Mouse (Mus musculus): Measurements from ENCODE around the gene Ndufs5. TPM values are rescaled to one million over a fixed set of nuclear protein-coding genes. Genes with fewer than 3 reads are reported as not detected.
A peak's percentile ranks its signal among the peaks of the same experiment; 100 is the strongest.

Ndufs5 gene
- total and polyA plus RNA-seq, 3 experiments = 121 to 213 (median 174) TPM

- TF ChIP-seq SMC3 (IDR thresholded peaks at IDR 0.05; ENCODE audit: low read depth, low read length) = no peak
- peak; percentile 78 for TF ChIP-seq HCFC1 (IDR thresholded peaks at IDR 0.05; ENCODE audit: low read depth, low read length)
- TF ChIP-seq GABPA (IDR thresholded peaks at IDR 0.05; ENCODE audit: insufficient replicate concordance, low read depth, low read length) = no peak
- peak; percentile 65; the same call in 1 of the 2 replicates for TF ChIP-seq MEF2A (IDR thresholded peaks at IDR 0.05; ENCODE audit: borderline replicate concordance, low read depth, low read length)
- TF ChIP-seq MAFK (IDR thresholded peaks at IDR 0.05; ENCODE audit: insufficient replicate concordance, low read length) = no peak; the same call in 1 of the 2 replicates
- TF ChIP-seq SIN3A (IDR thresholded peaks at IDR 0.05; ENCODE audit: low read length) = peak; percentile 84
- TF ChIP-seq TBP (conservative IDR thresholded peaks at IDR 0.05; ENCODE audit: low read depth, low read length) = 0 out of 2 replicates have a peak, but pooled peaks have one; percentile 23
Measured at GRCm38 (mm10) chr4:123750152-123750651, 32.2 kb upstream of the Ndufs5 start, which contains the start of gene Akirin1 (continued).

GRCm38 (mm10) chr4:123749484-123750130 lies 31.6 kb upstream of the Ndufs5 start:
- Histone ChIP-seq H3K4me3 (replicated peaks in 1 of 3; ENCODE audit: low read depth in 2 of 3, low read length in 2 of 3, poor library complexity in 1 of 3) (peak overlapping the region; percentile 90 to 97 (median 93)), H3K79me2 (replicated peaks; ENCODE audit: control insufficient read depth, extremely low read depth, insufficient read depth, poor library complexity, severe bottlenecking) (peaks cover 52% of the 10 kb centered on the region), H3K27me3 (replicated peaks) (peaks cover 2% of the 10 kb centered on the region), H3K27ac (ENCODE audit: insufficient read depth, low read depth) (peak overlapping the region; percentile 44; the same call in 1 of the 2 replicates), H3K36me3 (replicated peaks in 1 of 2; ENCODE audit: control insufficient read depth in 1 of 2, insufficient read depth in 1 of 2, low read length in 1 of 2) (peaks cover 0 to 14% of the 10 kb centered on the region in 2 experiments), H3K4me2 (ENCODE audit: insufficient read depth, low read depth, poor library complexity, severe bottlenecking) (peak overlapping the region; percentile 93), H3K4me1 (ENCODE audit: control insufficient read depth in 1 of 2, insufficient read depth in 2 of 2) (peaks cover 12 to 41% of the 10 kb centered on the region in 2 experiments), H3K9me3 (replicated peaks; ENCODE audit: low read length) (no peaks in the 10 kb centered on the region), H3K9ac (ENCODE audit: insufficient read depth, low read depth) (peak overlapping the region; percentile 97)
- dilution Hi-C loops (cut with MboI; ENCODE audit: extremely low pct_ligation_motif_present, extremely low pct_unique_long_range_greater_than_20kb, low sequenced_read_pairs) (no loop called here), in situ Hi-C loops (cut with MboI; ENCODE audit: low pct_ligation_motif_present, low pct_unique_long_range_greater_than_20kb, low sequenced_read_pairs) (no loop called here)
- no peak for DNase-seq (ENCODE audit: extremely low read depth)
- TF ChIP-seq HCFC1 (IDR thresholded peaks at IDR 0.05; ENCODE audit: low read depth, low read length) = no peak
- no peak for TF ChIP-seq MYC (IDR thresholded peaks at IDR 0.05; ENCODE audit: low read depth, low read length)
- TF ChIP-seq POLR2A (IDR thresholded peaks at IDR 0.05; ENCODE audit: low read depth, low read length) = no peak
- no peak for TF ChIP-seq MAX (IDR thresholded peaks at IDR 0.05; ENCODE audit: low read length)
- TF ChIP-seq ETS1 (conservative IDR thresholded peaks at IDR 0.05; ENCODE audit: low read depth, low read length) = no peak
- no peak for TF ChIP-seq IRF4 (IDR thresholded peaks at IDR 0.05; ENCODE audit: low read depth, low read length)
- TF ChIP-seq POLR2AphosphoS2 (IDR thresholded peaks at IDR 0.05; ENCODE audit: low read depth, low read length) = no peak
- no peak for TF ChIP-seq NRF1 (IDR thresholded peaks at IDR 0.05; ENCODE audit: low read depth, low read length)
- TF ChIP-seq PAX5 (IDR thresholded peaks at IDR 0.05; ENCODE audit: low read length) = no peak
- no peak for TF ChIP-seq SIN3A (IDR thresholded peaks at IDR 0.05; ENCODE audit: low read length)
- no peak for TF ChIP-seq RAD21 (IDR thresholded peaks at IDR 0.05; ENCODE audit: low read depth, low read length)
- TF ChIP-seq TCF12 (IDR thresholded peaks at IDR 0.05; ENCODE audit: low read depth, low read length) = no peak
